Mouse (Mus musculus): Measurements from ENCODE around the gene Efcab9.

DNA sequence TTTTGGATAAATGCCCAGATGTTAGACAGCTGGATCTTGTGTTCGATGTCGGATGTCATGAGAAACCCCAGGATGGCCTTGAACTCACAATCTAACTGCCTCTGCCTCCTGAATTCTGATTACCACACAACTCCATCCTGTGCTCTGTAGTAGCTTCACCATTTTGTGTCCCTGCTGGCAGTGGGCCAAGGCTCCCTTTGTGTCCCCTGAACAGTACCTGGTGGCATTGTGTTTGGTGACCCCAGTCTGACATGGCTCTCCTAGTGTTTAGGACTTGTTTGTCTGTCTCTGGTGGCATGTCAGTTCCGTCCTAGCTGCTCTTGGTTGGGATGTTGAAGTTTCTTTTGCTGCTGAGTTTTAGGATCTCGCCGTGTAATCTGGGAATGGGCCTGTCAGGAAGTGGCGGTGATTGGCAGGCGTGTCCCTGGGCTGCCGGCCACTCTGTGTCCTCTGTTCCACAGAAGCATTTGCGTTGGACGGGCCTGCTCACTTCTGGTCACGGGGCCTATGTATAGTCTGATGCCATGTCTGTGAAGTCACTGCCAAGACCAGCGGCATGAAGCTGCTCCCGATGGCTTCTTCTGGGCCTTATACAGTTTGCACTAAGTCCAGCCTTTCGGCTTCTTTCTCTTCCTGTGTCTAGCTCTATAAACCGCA lies 36.9 kb upstream of the Efcab9 start:
- no peak for TF ChIP-seq CTCF (IDR thresholded peaks at IDR 0.05; ENCODE audit: insufficient read depth, low read length)
- no peak for TF ChIP-seq POLR2A (IDR thresholded peaks at IDR 0.05; ENCODE audit: borderline replicate concordance, extremely low read depth, low read depth, low read length)

Data from lung, adult 2 months (tissue).